Mouse (Mus musculus) gastrocnemius, adult 18-20 months (tissue): ENCODE results near the gene Gnl1. TPM values are rescaled to one million over a fixed set of nuclear protein-coding genes. Genes with fewer than 3 reads are reported as not detected.
"Not testable (repeated sequence)": the region's sequence is repeated elsewhere in the genome, so short reads cannot be mapped to it uniquely, and the experiment has no call there.

Experiments
- DNase-seq: peaks from one replicate; pipeline ENCODE4 v3.0.0; 2021; ENCODE audit warnings: low spot score
- total RNA-seq, 2 experiments: library from RNA; stranded (reverse); gene quantifications; 2 replicates each; pipeline ENCODE4 v1.2.3; 2021

Gene Gnl1
- total RNA-seq, 2 experiments from 2014 or later: 20.2 to 26.0 TPM

DNA sequence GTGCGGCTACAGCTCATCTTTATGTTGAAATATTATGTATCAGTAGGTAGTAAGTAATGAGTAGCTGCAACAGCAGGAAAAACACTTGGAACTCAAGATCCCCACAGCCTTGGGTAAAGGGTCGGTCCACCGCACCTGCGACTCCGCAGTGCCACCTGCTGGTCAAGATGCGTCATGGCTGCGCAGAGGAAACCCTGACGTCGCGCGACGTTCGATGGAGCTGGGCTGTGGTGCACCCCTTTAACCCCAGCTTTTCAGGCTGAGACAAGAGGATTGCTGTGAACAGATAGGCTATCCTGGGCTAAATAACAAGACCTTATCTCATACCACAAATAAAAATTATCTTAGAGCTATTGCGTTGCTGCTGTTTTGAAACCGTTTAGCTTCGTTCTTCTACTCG is 14.0 kb downstream of the Gnl1 start:
- peak; percentile 80 for DNase-seq

DNA sequence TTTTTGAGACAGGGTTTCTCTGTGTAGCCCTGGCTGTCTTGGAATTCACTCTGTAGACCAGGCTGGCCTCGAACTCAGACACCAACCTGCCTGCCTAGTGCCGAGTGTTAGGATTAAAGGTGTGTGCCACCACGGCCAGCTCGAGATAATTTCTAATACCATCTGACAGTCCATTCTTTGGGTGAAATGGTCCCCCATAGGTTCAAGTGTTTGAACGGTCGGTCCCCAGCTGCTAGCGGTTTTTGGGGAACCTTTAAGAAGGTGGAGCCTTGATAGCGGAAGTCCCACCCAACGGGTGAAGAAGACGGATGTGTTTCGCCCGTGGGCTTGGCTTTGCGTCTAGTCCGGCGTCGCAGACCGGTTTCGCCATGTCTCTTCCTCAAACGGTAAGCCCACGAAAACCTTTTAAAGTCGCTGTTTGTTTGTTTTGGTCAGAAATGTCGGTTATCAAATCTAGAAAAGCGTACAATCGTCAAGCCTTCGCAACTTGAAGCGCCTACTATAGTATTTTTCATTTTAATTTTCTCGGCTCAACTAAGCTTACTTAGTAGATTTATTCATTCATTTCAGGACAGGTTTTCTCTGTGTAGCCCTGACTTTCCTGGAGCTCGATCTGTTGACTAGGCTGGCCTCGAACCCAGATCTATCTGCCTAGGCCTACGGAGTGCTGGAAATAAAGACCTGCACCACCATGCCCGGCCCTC is 14.7 kb downstream of the Gnl1 start:
- DNase-seq: peak; percentile 86

DNA sequence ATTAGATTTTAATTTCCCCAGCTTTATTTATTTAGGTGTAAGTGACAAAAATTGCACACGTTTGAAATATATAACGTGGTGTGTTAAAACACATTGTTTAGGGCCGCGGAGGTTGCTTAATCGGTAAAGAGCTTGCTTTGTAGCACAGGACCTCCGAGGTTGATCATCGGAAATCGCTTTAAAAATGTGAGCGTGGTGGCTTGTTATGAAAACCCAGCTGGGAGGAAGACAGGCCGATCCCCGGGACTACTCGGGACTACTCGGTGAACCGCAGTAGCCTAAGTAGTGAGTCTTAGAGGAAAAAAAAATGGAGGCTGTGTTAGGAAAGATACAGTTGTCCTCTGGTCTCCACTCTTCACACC is 15.2 kb downstream of the Gnl1 start:
- DNase-seq: no peak

- DNase-seq: peak; percentile 98
These were observed 17.3 kb downstream of the Gnl1 start for GRCm38 (mm10) chr17:35996949-35997348.

DNA sequence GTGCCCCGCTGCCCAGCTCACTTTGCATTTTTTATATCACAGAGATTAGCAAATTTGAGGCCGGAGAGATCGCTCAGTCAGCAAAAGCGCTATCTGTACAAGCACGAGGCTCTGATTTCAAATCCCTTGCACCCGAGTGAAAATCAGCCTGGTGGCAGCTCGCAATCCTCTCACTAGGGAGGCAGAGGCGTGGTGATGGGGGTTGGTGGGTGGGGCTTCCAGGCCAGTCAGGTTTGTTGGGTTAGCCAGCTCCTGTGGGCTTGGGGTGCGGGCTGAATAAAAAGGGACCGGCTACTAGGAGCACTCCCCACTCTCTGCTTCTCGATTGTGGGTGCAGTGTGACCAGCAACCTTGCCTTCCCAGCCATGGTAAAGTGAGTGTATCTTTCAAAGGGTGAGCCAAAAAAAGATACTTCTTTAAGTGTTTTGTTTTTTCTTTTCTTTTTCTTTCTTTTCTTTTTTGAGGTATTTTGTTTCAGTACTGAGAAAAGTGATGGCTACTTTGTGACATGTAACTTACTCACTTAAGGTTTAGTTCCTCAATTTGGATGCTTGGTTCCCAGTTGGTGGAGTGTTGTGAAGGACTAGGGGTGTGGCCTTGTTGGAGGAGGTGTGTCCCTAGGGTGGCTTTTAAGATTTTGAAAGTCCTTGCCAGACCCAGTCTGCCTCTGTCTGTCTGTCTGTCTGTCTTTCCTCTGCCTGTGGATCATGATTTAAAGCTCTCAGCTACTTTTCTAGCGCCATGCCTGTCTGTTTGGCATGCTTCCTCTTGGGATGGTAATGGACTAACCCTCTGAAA is 18.3 kb downstream of the Gnl1 start:
- no peak for DNase-seq

DNA sequence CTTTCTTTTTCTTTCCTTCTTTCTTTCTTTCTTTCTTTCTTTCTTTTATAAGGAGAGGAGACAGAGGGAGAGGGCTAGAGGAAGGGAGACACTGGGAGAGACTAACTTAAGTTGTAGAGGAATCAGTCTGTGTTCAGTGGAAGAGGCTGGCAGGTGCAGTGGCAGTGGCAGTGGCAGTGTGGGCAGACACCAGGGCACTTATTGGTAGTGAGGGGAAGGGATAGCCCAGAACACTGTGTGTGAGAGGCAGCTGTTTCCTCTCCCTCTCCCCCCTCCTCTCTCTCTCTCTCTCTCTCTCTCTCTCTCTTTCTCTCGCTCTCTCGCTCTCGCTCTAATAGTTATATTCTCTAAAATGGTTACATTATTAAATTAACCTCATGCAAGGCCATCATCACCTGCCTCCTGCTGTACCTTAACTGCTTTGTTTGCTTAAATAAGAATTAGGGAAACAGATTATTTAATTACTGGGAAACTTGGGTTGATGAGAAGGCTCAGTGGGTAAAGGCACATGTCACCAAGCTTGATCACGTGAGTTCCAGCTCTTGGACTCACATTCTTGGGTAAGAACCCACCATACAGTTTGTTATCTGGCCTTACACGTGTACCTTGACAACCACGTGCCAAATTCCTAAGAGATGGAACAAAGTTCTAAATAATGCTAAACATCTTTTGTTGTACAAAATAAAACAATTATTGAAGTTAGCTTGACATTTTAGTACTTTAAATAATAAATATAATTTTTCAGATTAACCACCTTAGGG is 19.1 kb downstream of the Gnl1 start:
- no peak for DNase-seq

- DNase-seq: no peak
These were observed 19.7 kb downstream of the Gnl1 start for GRCm38 (mm10) chr17:35999356-35999755.

DNA sequence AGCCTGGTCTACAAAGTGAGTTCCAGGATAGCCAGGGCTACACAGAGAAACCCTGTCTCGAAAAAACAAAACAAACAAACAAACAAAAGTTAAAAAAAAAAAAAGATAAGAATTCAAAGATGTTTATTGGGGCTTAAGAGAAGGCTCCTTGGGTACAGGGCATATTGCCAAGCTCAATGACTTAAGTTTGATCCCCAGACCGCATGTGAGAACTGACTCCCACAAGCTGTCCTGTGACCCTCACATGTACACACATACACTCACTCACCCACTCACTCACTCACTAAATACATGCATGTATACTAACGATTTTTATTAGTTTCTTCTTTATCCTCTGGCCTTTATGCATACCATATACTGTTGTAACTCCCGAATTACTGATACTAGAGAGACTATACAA is 20.7 kb downstream of the Gnl1 start:
- DNase-seq: no peak

GRCm38 (mm10) chr17:36001121-36001897 is 21.7 kb downstream of the Gnl1 start:
- DNase-seq: no peak

GRCm38 (mm10) chr17:36001966-36002365 is 22.3 kb downstream of the Gnl1 start:
- DNase-seq: no peak

DNA sequence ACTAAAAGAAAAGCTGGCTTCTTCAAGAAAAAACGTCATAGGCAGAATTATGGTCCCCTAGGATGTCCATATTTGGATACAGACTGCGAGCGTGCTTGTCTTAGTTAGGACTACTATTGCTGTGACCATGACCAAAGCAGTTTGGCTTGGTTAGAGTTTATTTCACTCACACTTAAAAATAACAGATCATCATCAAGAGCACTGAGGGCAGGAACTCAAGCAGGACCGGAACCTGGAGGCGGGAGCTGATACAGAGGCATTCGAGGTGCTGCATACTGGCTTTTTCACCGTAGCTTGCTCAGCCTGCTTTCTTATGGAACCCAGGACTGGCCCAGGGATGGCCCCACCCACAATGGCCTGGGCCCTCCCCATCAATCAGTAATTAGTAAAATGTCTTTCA is 23.7 kb downstream of the Gnl1 start:
- no peak for DNase-seq

DNA sequence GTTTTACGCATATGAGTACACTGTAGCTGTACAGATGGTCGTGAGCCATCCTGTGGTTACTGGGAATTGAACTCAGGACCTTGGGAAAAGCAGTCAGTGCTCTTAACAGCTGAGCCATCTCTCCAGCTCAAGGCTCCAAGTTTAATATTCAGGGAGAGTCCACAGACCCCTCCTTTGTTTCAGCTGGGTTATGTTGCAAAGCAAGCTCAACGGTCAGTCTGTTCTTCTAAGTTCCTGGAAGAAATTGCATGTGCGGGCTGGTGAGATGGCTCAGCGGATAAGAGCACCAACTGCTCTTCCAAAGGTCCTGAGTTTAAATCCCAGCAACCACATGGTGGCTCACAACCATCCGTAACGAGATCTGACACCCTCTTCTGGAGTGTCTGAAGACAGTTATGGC is 24.8 kb downstream of the Gnl1 start:
- not testable (repeated sequence) for DNase-seq

GRCm38 (mm10) chr17:36014977-36015376 is 35.3 kb downstream of the Gnl1 start:
- no peak for DNase-seq

GRCm38 (mm10) chr17:36017046-36017445 is 37.4 kb downstream of the Gnl1 start:
- DNase-seq: no peak

GRCm38 (mm10) chr17:36018979-36019378 is 39.3 kb downstream of the Gnl1 start:
- no peak for DNase-seq

DNA sequence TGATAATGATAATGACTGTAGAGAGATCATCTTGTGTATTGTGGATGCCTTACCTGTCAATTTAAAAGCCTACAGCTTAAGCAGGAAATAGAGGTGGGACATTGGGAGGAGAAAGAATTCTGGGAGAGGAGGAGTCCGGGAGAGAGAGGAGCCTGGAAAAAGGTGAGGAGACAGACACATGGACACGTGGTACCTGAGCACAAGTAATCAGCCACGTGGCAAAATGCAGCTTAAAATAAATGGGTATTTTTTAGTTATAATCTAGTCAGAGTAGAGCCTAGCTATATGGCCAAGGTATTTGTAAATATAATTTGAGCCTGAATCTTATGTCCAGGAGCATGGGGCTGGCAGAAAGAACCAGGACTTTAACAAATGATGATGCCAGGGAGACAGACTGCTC is 39.9 kb downstream of the Gnl1 start:
- DNase-seq: no peak

- peak; percentile 56 for DNase-seq
These were observed 40.8 kb downstream of the Gnl1 start, which contains the start of gene H2-T24 for GRCm38 (mm10) chr17:36020191-36021073. H2-T24 (minus strand) TSS chr17:36020560.

DNA sequence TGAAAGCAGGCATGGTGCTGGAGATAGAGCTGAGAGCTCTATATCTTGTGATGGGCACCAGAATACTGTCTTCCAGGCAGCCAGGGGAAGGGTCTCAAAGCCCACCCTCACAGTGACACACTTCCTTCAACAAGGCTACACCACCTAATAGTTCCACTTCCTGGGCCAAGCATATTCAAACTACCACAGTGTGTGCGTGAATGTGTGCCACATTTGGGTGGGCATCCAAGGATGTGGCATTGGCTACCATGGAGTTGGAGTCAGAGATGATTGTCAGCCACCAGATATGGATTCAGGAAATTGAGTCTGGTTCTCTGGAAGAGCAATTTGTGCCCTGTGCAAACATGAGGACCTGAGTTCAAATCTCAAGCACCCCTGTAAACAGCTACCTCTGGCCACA is 41.7 kb downstream of the Gnl1 start:
- DNase-seq: no peak

GRCm38 (mm10) chr17:36022098-36022497 is 42.4 kb downstream of the Gnl1 start:
- DNase-seq: no peak

GRCm38 (mm10) chr17:36022922-36023321 is 43.3 kb downstream of the Gnl1 start:
- no peak for DNase-seq
